Mouse (Mus musculus): Measurements from ENCODE around the gene Kif26b.

GRCm38 (mm10) chr1:178639951-178640350, 111.0 kb downstream of the Kif26b start:
- TF ChIP-seq CTCF (IDR thresholded peaks at IDR 0.05; ENCODE audit: control insufficient read depth, insufficient read depth, low read length) (no peak), POLR2A (IDR thresholded peaks at IDR 0.05; ENCODE audit: borderline replicate concordance, control insufficient read depth, low read depth, low read length) (no peak)
